Mouse (Mus musculus) E14TG2a.4 (cell line): ENCODE data around the gene Creb3l4.

ENCODE experiments used
- CTCF ChIP-seq: conservative IDR thresholded peaks from 2 replicates; pipeline ENCODE4 v1.5.1; 2014; ENCODE audit warnings: low read length
- POU5F1 ChIP-seq: IDR thresholded peaks from 2 replicates; pipeline ENCODE4 v1.6.1; 2014; ENCODE audit warnings: low read length, borderline replicate concordance

GRCm38 (mm10) chr3:90275286-90275685 lies 32.0 kb upstream of the Creb3l4 start:
- TF ChIP-seq CTCF, result no peak
- no peak for TF ChIP-seq POU5F1
